Mouse (Mus musculus): Measurements from ENCODE around the gene Rbbp4.

DNA sequence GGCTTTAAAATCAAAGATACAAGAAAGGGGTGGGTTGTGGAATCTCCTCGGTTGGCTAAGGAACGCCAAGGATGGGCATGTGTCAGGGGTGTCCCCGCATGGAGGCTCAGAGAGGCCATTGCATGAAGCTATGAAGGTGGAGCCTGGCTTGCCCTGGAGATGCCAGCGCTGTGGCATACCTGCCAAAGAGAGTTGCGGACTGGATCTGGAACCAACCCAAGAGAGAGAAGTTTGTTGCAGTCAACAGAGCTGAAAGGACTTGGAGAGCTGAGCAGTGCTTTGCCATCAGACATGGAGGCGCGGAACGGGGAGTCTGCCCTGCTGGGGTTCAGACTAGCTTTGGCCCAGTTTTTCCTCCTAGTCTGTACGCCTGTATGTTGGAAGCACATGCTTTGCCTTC is 28.3 kb upstream of the Rbbp4 start:
- no peak for TF ChIP-seq TAL1 (IDR thresholded peaks at IDR 0.05; ENCODE audit: low read length)
- no peak for TF ChIP-seq GATA1 (IDR thresholded peaks at IDR 0.05; ENCODE audit: low read length)
